Mouse (Mus musculus) midbrain, embryonic 14.5 days (tissue): ENCODE results near the gene Rogdi. TPM values are rescaled to one million over a fixed set of nuclear protein-coding genes. Genes with fewer than 3 reads are reported as not detected.

ENCODE experiments used
- ATAC-seq: fragments of 200-750 bp; cut with Nextera tagmentation; 2 replicates; pipeline ENCODE4 v1.8.0; 2017; ENCODE audit warnings: moderate number of reproducible peaks, moderate library complexity; ENCODE audit not compliant: low FRiP score, low TSS enrichment
- DNase-seq: peaks from one replicate; pipeline ENCODE4 v3.0.0-alpha.2; 2015
- H3K27ac ChIP-seq: fragments of 300-500 bp; sonication (generic); replicated peaks from 2 replicates; pipeline ENCODE4 v1.5.1; 2014; ENCODE audit warnings: mild to moderate bottlenecking, low read depth, low read length, moderate library complexity
- H3K27me3 ChIP-seq: fragments of 300-500 bp; sonication (generic); 2 replicates; pipeline ENCODE4 v1.6.1; 2014; ENCODE audit warnings: low read length, control low read depth, mixed read lengths; ENCODE audit not compliant: control insufficient read depth, insufficient read depth
- H3K36me3 ChIP-seq: fragments of 300-500 bp; sonication (generic); 2 replicates; pipeline ENCODE4 v1.6.1; 2014; ENCODE audit warnings: low read length, control low read depth; ENCODE audit not compliant: control insufficient read depth, insufficient read depth
- H3K4me1 ChIP-seq: fragments of 300-500 bp; sonication (generic); 2 replicates; pipeline ENCODE4 v1.6.1; 2014; ENCODE audit warnings: mild to moderate bottlenecking, antibody characterized with exemption, low read length, control low read depth; ENCODE audit not compliant: control insufficient read depth, insufficient read depth
- H3K4me2 ChIP-seq: fragments of 300-500 bp; sonication (generic); 2 replicates; pipeline ENCODE4 v1.6.1; 2014; ENCODE audit warnings: mild to moderate bottlenecking, low read length, moderate library complexity
- H3K4me3 ChIP-seq: fragments of 300-500 bp; sonication (generic); replicated peaks from 2 replicates; pipeline ENCODE4 v1.5.1; 2014; ENCODE audit warnings: low read depth, low read length
- H3K9ac ChIP-seq: fragments of 300-500 bp; sonication (generic); replicated peaks from 2 replicates; pipeline ENCODE4 v1.6.1; 2014; ENCODE audit warnings: mild to moderate bottlenecking, low read length, moderate library complexity
- H3K9me3 ChIP-seq: fragments of 300-500 bp; sonication (generic); 2 replicates; pipeline ENCODE4 v1.6.1; 2016; ENCODE audit warnings: low read length, control low read depth, mixed read lengths; ENCODE audit not compliant: control insufficient read depth
- WGBS: fragments of 180-500 bp; shearing (Covaris S2); extraction: QIAGEN DNeasy Blood & Tissue Kit; methylation state at CpG from one replicate; pipeline ENCODE4 v1.1.7; 2014; 5-methylcytosine and 5-hydroxymethylcytosine counted together
- polyA plus RNA-seq: library from polyadenylated mRNA; unstranded; fragments of >200 nt; fragmentation: Nextera tagmentation; extraction: Ambion mirVana; gene quantifications from 2 replicates; pipeline ENCODE4 v1.2.1, GENCODE M21; 2014

Gene Rogdi
- polyA plus RNA-seq, 1 experiment from 2014 or later: 132 TPM

GRCm38 (mm10) chr16:5000611-5001010 lies 12.7 kb downstream of the Rogdi start:
- no peak overlapping the region for H3K27ac ChIP-seq
- no peak overlapping the region for H3K4me2 ChIP-seq
- H3K27me3 ChIP-seq: no peaks in the 10 kb centered on the region
- no peaks in the 10 kb centered on the region for H3K4me1 ChIP-seq
- H3K4me3 ChIP-seq: no peak overlapping the region
- H3K9me3 ChIP-seq: no peaks in the 10 kb centered on the region
- H3K36me3 ChIP-seq: no peaks in the 10 kb centered on the region
- no peak for ATAC-seq
- H3K9ac ChIP-seq: no peak overlapping the region
- WGBS: 77% methylated on average over 3 of the region's 3 CpGs
- DNase-seq: no peak

DNA sequence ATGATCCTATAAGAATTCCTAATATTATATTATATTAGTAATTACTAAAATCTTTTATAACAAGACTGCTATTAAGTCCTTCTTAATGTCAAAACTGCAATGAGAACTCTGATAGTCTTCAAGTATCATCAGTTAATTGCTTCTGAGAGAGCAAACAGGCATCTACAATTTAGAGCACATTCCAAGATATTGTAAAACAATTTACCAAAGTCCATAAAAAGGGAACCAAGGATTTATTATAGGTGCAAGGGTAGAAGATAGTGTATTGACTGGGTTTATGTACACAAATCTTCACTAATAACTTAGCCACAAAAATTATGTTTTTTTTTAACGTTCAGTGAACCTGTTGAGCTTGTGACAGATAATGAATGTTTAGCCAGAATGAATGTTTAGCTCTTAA lies 14.4 kb downstream of the Rogdi start:
- Histone ChIP-seq H3K4me1 (no peaks in the 10 kb centered on the region), H3K4me2 (no peak overlapping the region), H3K9me3 (no peaks in the 10 kb centered on the region), H3K4me3 (no peak overlapping the region), H3K36me3 (no peaks in the 10 kb centered on the region), H3K9ac (no peak overlapping the region), H3K27me3 (no peaks in the 10 kb centered on the region), H3K27ac (no peak overlapping the region)
- 76% methylated on average over 1 of the region's 1 CpGs for whole genome bisulfite sequencing
- DNase-seq: no peak
- ATAC-seq: no peak

DNA sequence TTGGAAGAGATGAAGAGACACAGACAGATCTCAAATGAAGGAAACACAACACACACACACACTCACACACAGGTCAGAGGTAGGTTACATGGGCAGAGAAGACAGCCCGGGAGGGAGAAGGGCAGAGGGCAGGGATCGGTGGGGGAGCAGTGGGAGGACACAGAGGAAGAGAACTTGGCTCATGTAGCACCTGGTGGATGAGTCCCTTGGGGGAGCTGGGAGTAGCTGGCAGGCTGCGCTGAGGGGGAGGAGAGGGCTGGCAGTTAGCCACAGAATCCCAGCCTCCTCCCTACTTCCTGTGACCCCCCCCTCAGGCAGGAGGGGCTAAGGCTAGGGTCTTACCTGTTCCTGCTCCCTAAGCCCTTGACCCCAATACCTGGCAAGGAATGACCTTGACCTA lies 15.8 kb downstream of the Rogdi start, which contains the start of gene Sept12:
Gene Sept12, minus strand, starts transcription at position 300 of the 400 bp plus-strand sequence.
- H3K9me3 ChIP-seq: no peaks in the 10 kb centered on the region
- no peak within 1 kb of the TSS for H3K4me3 ChIP-seq
- DNase-seq (no peak), ATAC-seq (no peak)
- H3K36me3 ChIP-seq: no peaks in the 10 kb centered on the region
- no peak within 1 kb of the TSS for H3K4me2 ChIP-seq
- no peak within 1 kb of the TSS for H3K9ac ChIP-seq
- H3K27ac ChIP-seq: no peak within 1 kb of the TSS
- H3K4me1 ChIP-seq: no peaks in the 10 kb centered on the region
- 73% methylated on average over 3 of the region's 3 CpGs for WGBS
- H3K27me3 ChIP-seq: no peaks in the 10 kb centered on the region

DNA sequence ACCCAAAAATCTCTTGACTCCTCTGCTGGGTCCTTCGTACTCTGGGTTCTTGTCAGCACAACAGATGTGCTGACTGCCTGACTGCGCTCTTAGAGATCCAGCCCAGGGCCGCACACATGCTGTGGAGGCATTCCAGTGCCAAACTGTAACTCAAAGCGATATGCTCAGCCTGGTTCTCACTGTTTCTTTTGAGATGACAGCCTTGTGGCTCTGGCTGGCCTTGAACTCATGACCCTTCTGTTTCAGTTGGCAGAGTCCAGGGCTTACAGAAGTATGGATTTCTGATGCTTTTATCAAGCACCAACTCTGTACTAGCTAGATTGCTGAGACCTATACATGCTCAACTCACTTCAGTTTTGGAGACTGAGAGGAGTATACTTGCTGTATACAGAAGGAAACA lies 20.1 kb downstream of the Rogdi start:
- no peak overlapping the region for H3K27ac ChIP-seq
- ATAC-seq (no peak), DNase-seq (no peak)
- H3K4me2 ChIP-seq: no peak overlapping the region
- H3K4me1 ChIP-seq: no peaks in the 10 kb centered on the region
- H3K9ac ChIP-seq: no peak overlapping the region
- 82% methylated on average over 4 of the region's 4 CpGs for WGBS
- H3K27me3 ChIP-seq: no peaks in the 10 kb centered on the region
- no peaks in the 10 kb centered on the region for H3K9me3 ChIP-seq
- no peak overlapping the region for H3K4me3 ChIP-seq
- H3K36me3 ChIP-seq: no peaks in the 10 kb centered on the region

DNA sequence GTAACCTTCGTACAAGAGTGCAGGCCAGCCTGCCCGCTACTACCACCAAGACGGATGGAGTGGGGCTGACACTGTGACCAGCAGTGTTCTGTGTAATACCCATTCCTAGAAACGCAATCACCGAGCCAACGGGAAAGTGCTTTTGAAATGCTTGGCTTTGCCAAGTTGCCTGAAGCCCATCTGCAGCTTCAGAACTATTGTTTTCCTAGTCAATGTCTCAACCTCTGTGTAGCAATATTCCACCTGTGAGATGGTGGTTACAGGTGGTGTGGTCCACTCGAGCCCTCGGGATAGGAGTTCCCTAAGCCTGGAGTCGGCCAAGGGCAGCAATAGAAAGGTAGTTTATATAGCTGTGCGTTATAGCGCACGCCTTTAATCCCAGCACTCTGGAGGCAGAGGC lies 28.6 kb downstream of the Rogdi start:
- no peak overlapping the region for H3K4me2 ChIP-seq
- no peak for DNase-seq
- H3K4me1 ChIP-seq: no peaks in the 10 kb centered on the region
- no peak overlapping the region for H3K4me3 ChIP-seq
- no peak overlapping the region for H3K9ac ChIP-seq
- no peaks in the 10 kb centered on the region for H3K36me3 ChIP-seq
- ATAC-seq: no peak
- no peaks in the 10 kb centered on the region for H3K9me3 ChIP-seq
- 91% methylated on average over 12 of the region's 12 CpGs for WGBS
- no peak overlapping the region for H3K27ac ChIP-seq
- H3K27me3 ChIP-seq: no peaks in the 10 kb centered on the region

DNA sequence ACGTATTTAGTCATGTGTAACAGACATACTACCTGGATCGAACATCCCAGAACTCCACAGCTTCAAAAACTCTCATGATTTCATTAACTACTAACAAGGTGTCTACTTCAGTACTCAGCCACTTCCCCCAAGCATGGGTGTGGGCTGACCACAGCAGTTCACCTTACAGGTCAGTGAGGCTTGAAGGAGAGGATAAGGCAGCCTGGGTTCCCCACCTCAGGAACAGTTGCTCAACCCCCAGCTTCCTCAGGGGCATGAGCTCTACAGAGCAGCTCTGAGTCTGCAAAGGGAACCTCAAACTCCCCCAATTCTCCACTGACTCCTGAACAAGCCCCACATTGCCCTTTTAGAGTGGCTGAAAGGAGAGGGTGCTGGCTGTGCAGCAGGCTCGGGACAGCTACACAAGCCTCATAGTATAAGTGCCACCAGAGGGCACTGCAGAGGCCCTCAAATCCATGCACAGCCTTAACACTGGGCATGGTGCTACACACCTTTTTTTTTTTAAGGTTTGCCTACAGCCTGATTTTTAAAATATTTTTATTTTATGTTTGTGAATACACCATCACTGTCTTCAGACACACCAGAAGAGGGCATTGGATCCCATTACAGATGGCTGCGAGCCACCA lies 33.5 kb downstream of the Rogdi start:
- Histone ChIP-seq H3K9ac (no peak overlapping the region), H3K4me3 (no peak overlapping the region), H3K27me3 (no peaks in the 10 kb centered on the region), H3K4me1 (no peaks in the 10 kb centered on the region), H3K27ac (no peak overlapping the region), H3K9me3 (no peaks in the 10 kb centered on the region), H3K36me3 (no peaks in the 10 kb centered on the region), H3K4me2 (no peak overlapping the region)
- 69% methylated on average over 4 of the region's 4 CpGs for WGBS
- no peak for ATAC-seq
- DNase-seq: peak; percentile 69

GRCm38 (mm10) chr16:4978275-4979051 lies 34.9 kb downstream of the Rogdi start:
- H3K9me3 ChIP-seq: no peaks in the 10 kb centered on the region
- ATAC-seq: no peak
- no peaks in the 10 kb centered on the region for H3K36me3 ChIP-seq
- 68% methylated on average over 5 of the region's 5 CpGs for WGBS
- H3K9ac ChIP-seq: no peak overlapping the region
- no peak overlapping the region for H3K27ac ChIP-seq
- DNase-seq: no peak
- H3K4me2 ChIP-seq: no peak overlapping the region
- no peaks in the 10 kb centered on the region for H3K4me1 ChIP-seq
- H3K4me3 ChIP-seq: no peak overlapping the region
- no peaks in the 10 kb centered on the region for H3K27me3 ChIP-seq

- Histone ChIP-seq H3K9ac (no peak overlapping the region), H3K9me3 (no peaks in the 10 kb centered on the region), H3K4me2 (no peak overlapping the region), H3K36me3 (no peaks in the 10 kb centered on the region), H3K4me3 (no peak overlapping the region), H3K4me1 (no peaks in the 10 kb centered on the region), H3K27me3 (no peaks in the 10 kb centered on the region), H3K27ac (no peak overlapping the region)
- ATAC-seq: no peak
- 85% methylated on average over 2 of the region's 2 CpGs for whole genome bisulfite sequencing
- DNase-seq: no peak
Observed at GRCm38 (mm10) chr16:4976180-4976579, 37.2 kb downstream of the Rogdi start.

DNA sequence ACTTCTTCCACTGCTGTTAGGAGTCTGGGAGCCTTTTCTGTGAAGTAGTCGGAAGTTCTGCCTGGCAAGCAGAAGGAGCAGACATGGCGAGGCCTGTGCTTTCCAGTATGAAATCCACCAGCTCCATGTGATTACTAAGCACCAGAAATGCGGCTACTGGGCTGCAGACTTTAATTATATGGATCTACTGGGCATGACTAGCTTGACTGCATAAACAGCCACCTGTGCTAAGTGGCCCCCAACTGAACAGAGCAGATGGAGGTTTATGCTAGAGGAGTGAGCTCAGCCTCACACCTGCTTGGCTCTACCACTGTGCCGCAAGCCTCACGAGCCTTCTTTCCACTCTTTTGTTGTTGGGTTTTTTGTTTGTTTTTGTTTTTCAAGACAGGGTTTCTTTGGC lies 38.8 kb downstream of the Rogdi start:
- 81% methylated on average over 5 of the region's 5 CpGs for WGBS
- Histone ChIP-seq H3K9me3 (no peaks in the 10 kb centered on the region), H3K9ac (no peak overlapping the region), H3K27ac (no peak overlapping the region), H3K27me3 (no peaks in the 10 kb centered on the region), H3K4me1 (no peaks in the 10 kb centered on the region), H3K36me3 (peaks cover under 1% of the 10 kb centered on the region; the same call in 1 of the 2 replicates), H3K4me3 (no peak overlapping the region), H3K4me2 (no peak overlapping the region)
- no peak for ATAC-seq
- no peak for DNase-seq
